Mouse (Mus musculus) heart, postnatal 0 days (tissue): ENCODE results near the gene R3hcc1l.

Experiments used
- CTCF ChIP-seq: IDR thresholded peaks from 2 replicates; pipeline ENCODE4 v1.5.1; 2016; ENCODE audit warnings: antibody characterized with exemption, control low read depth, low read depth
- EP300 ChIP-seq: IDR thresholded peaks from 2 replicates; pipeline ENCODE4 v1.6.1; 2016; ENCODE audit warnings: antibody characterized with exemption, low read depth

GRCm38 (mm10) chr19:42609716-42610115 is 91.2 kb downstream of the R3hcc1l start:
- TF ChIP-seq CTCF: no peak
- TF ChIP-seq EP300: no peak
